Mouse (Mus musculus) lung, postnatal 0 days (tissue): ENCODE data around the gene Xrcc4.

Experiments
- CTCF ChIP-seq: IDR thresholded peaks from 2 replicates; pipeline ENCODE4 v1.5.1; 2016; ENCODE audit warnings: antibody characterized with exemption, mild to moderate bottlenecking
- EP300 ChIP-seq: IDR thresholded peaks from 2 replicates; pipeline ENCODE4 v1.6.1; 2016; ENCODE audit warnings: antibody characterized with exemption, mild to moderate bottlenecking, control low read depth

GRCm38 (mm10) chr13:90136156-90136910 lies 46.9 kb upstream of the Xrcc4 start:
- TF ChIP-seq CTCF (no peak), EP300 (no peak)
